ENCODE assay signal across 8 mouse cellular contexts in the genomic region with DNA sequence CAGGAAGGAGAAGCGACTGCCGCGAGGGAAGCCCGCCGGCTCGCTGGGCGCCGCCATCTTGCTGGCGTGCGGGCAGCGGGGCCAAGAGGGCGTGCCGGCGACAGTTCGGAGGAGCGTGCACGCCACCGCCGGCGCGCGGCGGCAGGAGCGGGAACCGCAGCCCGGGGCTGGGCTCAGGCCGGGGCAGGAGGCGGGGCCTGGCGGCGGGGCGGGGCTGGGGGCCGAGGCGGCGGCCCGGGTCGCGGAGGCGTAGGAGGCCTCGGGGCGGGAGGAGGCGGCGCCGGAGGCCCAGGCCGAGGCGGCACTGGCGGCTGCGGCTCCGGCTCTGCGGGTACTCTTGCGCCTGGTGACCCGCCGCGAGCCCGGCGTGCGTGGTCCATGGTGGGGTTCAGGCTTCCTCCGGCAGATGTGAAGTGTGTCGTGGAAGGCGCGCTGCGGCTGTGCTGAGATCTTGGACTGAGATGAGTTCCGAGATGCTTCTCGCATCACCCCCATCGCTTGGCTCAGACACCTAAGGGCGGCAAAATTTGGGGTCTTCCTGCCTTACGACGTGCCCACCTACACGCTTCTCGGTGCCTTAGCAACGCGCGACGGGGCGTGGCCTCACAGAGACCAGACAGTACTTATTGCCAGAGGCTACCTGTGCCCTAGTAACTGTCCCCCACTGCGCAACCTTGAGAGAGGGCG. TPM values are rescaled to one million over a fixed set of nuclear protein-coding genes. Genes with fewer than 3 reads are reported as not detected.
A peak's percentile ranks its signal among the peaks of the same experiment; 100 is the strongest.
DNase-seq lines count a peak whose midpoint lies in the region; ATAC-seq and TF ChIP-seq lines count a peak whose summit lies in the region.

Gfer (minus strand) TSS at position 146 of the 687 bp plus-strand sequence.
Noxo1 (plus strand) TSS at position 224 of the 687 bp plus-strand sequence.

- H3K4me1 ChIP-seq in cortical plate, adult 2 months (ENCODE audit: control insufficient read depth, insufficient read depth, low read length), result peaks cover 4% of the 10 kb centered on the region; the same call in 1 of the 2 replicates

- ATAC-seq in inflammation-experienced regulatory T-cells, adult 6 months, result peak; percentile 86

- peak within 1 kb of the TSS; percentile 90 for H3K27ac ChIP-seq in cortical plate, adult 2 months (ENCODE audit: insufficient read depth, low read length)

- H3K4me3 ChIP-seq in cortical plate, adult 2 months (ENCODE audit: insufficient read depth, low read length), result peak within 1 kb of the TSS; percentile 83

- peak; percentile 87 for DNase-seq in adipocyte (ENCODE audit: low spot score)
- DNase-seq in gastrocnemius, postnatal 10 days, result peak; percentile 93
- peak; percentile 82 to 86 for DNase-seq in left cerebral cortex, postnatal 25 days (ENCODE audit: low spot score in 2 of 2)
- peak; percentile 90 for DNase-seq in mesoderm, embryonic 11.5 days (ENCODE audit: low read depth, low spot score)
- DNase-seq in right cerebral cortex, postnatal 36 days (ENCODE audit: low spot score in 2 of 2), result peak; percentile 73
- peak; percentile 87 for DNase-seq in yolk sac, embryonic 10.5 days (ENCODE audit: low spot score)

- no peak for TF ChIP-seq CTCF in cortical plate, adult 2 months (IDR thresholded peaks at IDR 0.05; ENCODE audit: extremely low read depth, insufficient read depth, low read length)

- intact Hi-C loops in left cerebral cortex, postnatal 25 days (cut with DNase I), result no loop called here

- 0 out of 2 replicates have a peak, but pooled peaks have one; percentile 16 for TF ChIP-seq POLR2A in cortical plate, adult 2 months (IDR thresholded peaks at IDR 0.05; ENCODE audit: extremely low read depth, insufficient read depth, low read length)

RNA-seq across cellular contexts. Expression of gene Gfer, which starts in this region (rescaled TPM):
- polyA plus RNA-seq in cortical plate, adult 2 months (2012; rRNA removed), result 21.1 and 21.5 TPM in 2 replicates
- total RNA-seq in gastrocnemius, postnatal 10 days (2021), result 10 to 100 TPM; 22.2 to 24.6 TPM
- 10 to 100 TPM; 10.2 to 18.4 (median 13.1) TPM for polyA plus RNA-seq in inflammation-experienced regulatory T-cells, adult 6 months (2017; shearing (Covaris generic))
- 10 to 100 TPM; 19.9 to 20.2 TPM for total RNA-seq in left cerebral cortex, postnatal 25 days (2021)

RNA-seq across cellular contexts. Expression of gene Noxo1, which starts in this region (rescaled TPM):
- 5.2 and 6.4 TPM in 2 replicates for polyA plus RNA-seq in cortical plate, adult 2 months (2012; rRNA removed)
- 1 to 10 TPM; 1.6 to 1.9 TPM for total RNA-seq in gastrocnemius, postnatal 10 days (2021)
- 1 to 10 TPM; 1.8 to 3.5 (median 2.7) TPM for polyA plus RNA-seq in inflammation-experienced regulatory T-cells, adult 6 months (2017; shearing (Covaris generic))
- 1 to 10 TPM; 3.1 to 3.7 TPM for total RNA-seq in left cerebral cortex, postnatal 25 days (2021)

Comparison
In these comparisons a context has a peak if more than half of its experiments do, and no peak if none do; other contexts are left out.
1. Peak in every context shown above with its lines: DNase-seq, ATAC-seq, H3K4me3 ChIP-seq and H3K27ac ChIP-seq.